Mouse (Mus musculus): ENCODE measurements at regions not wholly inside any gene's neighbourhood (a gene's known extent, or its start where the extent isn't known, plus 50 kb on each side); places are given as distances from the start of the nearest gene placed in this dataset.

DNA sequence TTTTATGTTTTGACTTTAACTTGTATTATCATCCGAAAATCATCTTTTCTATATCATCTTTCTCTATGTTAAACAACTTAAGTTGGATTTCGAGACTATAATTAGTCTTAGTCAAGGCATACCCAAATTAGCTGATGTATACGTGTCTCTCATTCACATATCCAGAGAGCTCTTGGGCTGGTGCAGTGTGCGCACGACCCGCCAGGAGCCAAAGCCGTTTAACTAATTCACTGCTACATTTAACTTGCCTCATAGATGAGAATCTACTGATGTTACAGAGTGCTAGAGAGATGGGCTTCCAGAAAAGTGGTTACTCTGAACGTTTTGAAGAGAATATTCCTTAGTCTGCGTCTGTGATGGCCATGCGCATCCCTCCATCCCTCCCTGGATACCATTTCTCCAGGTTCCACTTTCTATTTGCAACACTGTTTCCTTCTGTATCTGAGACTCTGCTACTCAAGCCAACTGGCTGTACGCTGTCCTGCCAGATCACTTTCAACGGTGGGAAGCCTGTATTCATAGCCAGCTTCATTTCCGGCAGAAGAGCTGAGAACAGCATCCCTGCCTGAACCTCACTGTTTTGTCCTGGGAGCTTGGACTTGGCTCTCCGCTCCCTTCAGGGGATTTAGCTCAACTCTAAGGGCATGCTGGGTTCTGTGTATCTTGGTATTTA is 74.2 kb upstream of the Atp5g3 start:
- DNase-seq: no peak

GRCm38 (mm10) chr2:73983166-73983565 is 72.0 kb upstream of the Atp5g3 start:
- no peak for DNase-seq

DNA sequence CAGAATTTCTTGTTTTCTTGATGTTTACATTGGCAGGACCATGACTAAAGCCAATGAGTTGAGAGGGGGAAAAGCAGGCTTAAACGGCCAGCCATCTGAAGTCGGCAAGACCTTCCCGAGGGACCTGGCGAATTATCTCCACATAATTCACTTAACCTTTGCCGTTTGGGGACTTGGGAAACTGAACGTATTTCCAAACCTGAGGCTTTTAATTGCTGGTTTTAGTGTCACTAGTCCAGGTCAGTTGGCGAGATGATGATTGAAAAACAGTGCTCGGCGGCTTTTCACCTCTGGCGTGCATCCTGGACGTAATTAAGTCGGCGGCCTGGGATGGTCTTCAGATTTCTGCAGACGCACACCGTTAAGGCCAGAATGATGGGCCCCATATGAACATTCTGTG is 66.9 kb upstream of the Atp5g3 start:
- no peak for DNase-seq

GRCm38 (mm10) chr2:73973774-73974173 is 62.6 kb upstream of the Atp5g3 start:
- no peak for DNase-seq

DNA sequence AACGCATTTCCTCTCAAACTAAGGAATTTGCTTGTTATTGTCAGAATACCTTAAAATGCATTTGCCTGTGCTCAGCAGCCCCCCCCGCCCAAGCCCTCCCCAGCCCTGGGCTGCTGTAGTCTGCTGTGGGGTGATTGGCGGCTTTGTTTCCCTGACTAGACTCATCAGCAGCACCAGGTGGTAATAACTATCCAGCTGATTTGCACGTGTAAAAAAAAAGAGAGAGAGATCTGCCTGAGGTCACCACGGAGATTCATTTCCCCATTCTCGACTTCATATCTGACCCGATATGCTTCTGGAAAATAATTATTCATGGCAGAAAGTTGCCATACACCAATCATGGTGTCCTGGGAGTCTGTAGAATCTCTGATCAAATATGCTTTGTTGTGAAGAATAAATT is 56.5 kb upstream of the Atp5g3 start:
- DNase-seq: no peak

- DNase-seq: peak; percentile 71 to 72
These were observed 54.5 kb upstream of the Atp5g3 start for GRCm38 (mm10) chr2:73965595-73965994.

Data from kidney, postnatal 4 days (tissue).